ENCODE assay signal across 15 mouse cellular contexts in genomic region chr16:30709975-30710374, GRCm38 (mm10).
DNase-seq lines count a peak whose midpoint lies in the region; ATAC-seq and TF ChIP-seq lines count a peak whose summit lies in the region.
"Had no signal": no experiment of that assay in that cellular context is flagged by ENCODE, and none has a peak within 500 bp of the region (broad histone marks: within the 10 kb centered on the region; RNA-seq: fewer than 3 reads in every experiment).

No protein-coding gene starts in this region.

- no peak for TF ChIP-seq RAD21 in CH12.LX (IDR thresholded peaks at IDR 0.05; ENCODE audit: low read depth, low read length)

- H3K27ac ChIP-seq in CH12.LX (ENCODE audit: insufficient read depth, low read depth), result peak overlapping the region; percentile 22; the same call in 1 of the 2 replicates
- H3K27ac ChIP-seq in embryonic facial prominence, embryonic 10.5 days (replicated peaks), result peak overlapping the region; percentile 59
- 0 out of 2 replicates have a peak overlapping the region, but pooled peaks have one; percentile 58 for H3K27ac ChIP-seq in limb, embryonic 10.5 days
- no peak overlapping the region for H3K27ac ChIP-seq in hindbrain, embryonic 13.5 days

- no peak for ATAC-seq in hindbrain, embryonic 13.5 days (ENCODE audit: low FRiP score)
- ATAC-seq: activated CD4-positive, CD25-positive, alpha-beta regulatory T cell, adult 4 months; CD4-positive, CD25-positive, alpha-beta regulatory T cell, adult 4 months; Patski had no signal

- H3K4me1 ChIP-seq in CH12.LX (ENCODE audit: control insufficient read depth in 1 of 2, insufficient read depth in 2 of 2), result peaks cover 13 to 43% of the 10 kb centered on the region in 2 experiments
- H3K4me1 ChIP-seq in embryonic facial prominence, embryonic 10.5 days, result peaks cover 29% of the 10 kb centered on the region
- H3K4me1 ChIP-seq in limb, embryonic 10.5 days, result peaks cover 22% of the 10 kb centered on the region
- peaks cover 7% of the 10 kb centered on the region; the same call in 1 of the 2 replicates for H3K4me1 ChIP-seq in hindbrain, embryonic 13.5 days (replicated peaks)

- TF ChIP-seq CTCF in CH12.LX (conservative IDR thresholded peaks at IDR 0.05 in 1 of 2, IDR thresholded peaks at IDR 0.05 in 1 of 2; ENCODE audit: low read depth in 2 of 2, low read length in 2 of 2), result no peak

- peak overlapping the region; percentile 46 to 55 (median 50) for H3K4me3 ChIP-seq in CH12.LX (replicated peaks in 1 of 3; ENCODE audit: low read depth in 2 of 3, low read length in 2 of 3, poor library complexity in 1 of 3)
- H3K4me3 ChIP-seq in embryonic facial prominence, embryonic 10.5 days, result no peak overlapping the region
- no peak overlapping the region for H3K4me3 ChIP-seq in limb, embryonic 10.5 days
- no peak overlapping the region for H3K4me3 ChIP-seq in hindbrain, embryonic 13.5 days

- H3K9ac ChIP-seq in CH12.LX (ENCODE audit: insufficient read depth, low read depth), result peak overlapping the region; percentile 88
- H3K9ac ChIP-seq in hindbrain, embryonic 13.5 days, result no peak overlapping the region

- peaks cover 11% of the 10 kb centered on the region for H3K9me3 ChIP-seq in CH12.LX (replicated peaks; ENCODE audit: low read length)
- H3K9me3 ChIP-seq in embryonic facial prominence, embryonic 10.5 days, result no peaks in the 10 kb centered on the region
- no peaks in the 10 kb centered on the region; the same call in 1 of the 2 replicates for H3K9me3 ChIP-seq in limb, embryonic 10.5 days (replicated peaks)
- 0 out of 2 replicates have a peak, but pooled peaks cover 9% of the 10 kb centered on the region for H3K9me3 ChIP-seq in hindbrain, embryonic 13.5 days
- H3K9me3 ChIP-seq: G1E had no signal

- TF ChIP-seq POLR2A in CH12.LX (IDR thresholded peaks at IDR 0.05; ENCODE audit: low read depth, low read length), result peak; percentile 61

- peaks cover 0 to 9% of the 10 kb centered on the region in 2 experiments for H3K36me3 ChIP-seq in CH12.LX (replicated peaks in 1 of 2; ENCODE audit: control insufficient read depth in 1 of 2, insufficient read depth in 1 of 2, low read length in 1 of 2)
- H3K36me3 ChIP-seq in embryonic facial prominence, embryonic 10.5 days (replicated peaks), result no peaks in the 10 kb centered on the region
- no peaks in the 10 kb centered on the region for H3K36me3 ChIP-seq in limb, embryonic 10.5 days
- H3K36me3 ChIP-seq in hindbrain, embryonic 13.5 days, result no peaks in the 10 kb centered on the region
- H3K36me3 ChIP-seq: G1E had no signal

- H3K79me2 ChIP-seq in CH12.LX (replicated peaks; ENCODE audit: control insufficient read depth, extremely low read depth, insufficient read depth, poor library complexity, severe bottlenecking), result no peaks in the 10 kb centered on the region

- in situ Hi-C loops in CH12.LX (cut with MboI; ENCODE audit: low pct_ligation_motif_present, low pct_unique_long_range_greater_than_20kb, low sequenced_read_pairs), result no loop called here

- 88% methylated on average over 2 of the region's 2 CpGs for WGBS in embryonic facial prominence, embryonic 10.5 days
- 73% methylated on average over 2 of the region's 2 CpGs for WGBS in limb, embryonic 10.5 days
- 86% methylated on average over 2 of the region's 2 CpGs for WGBS in hindbrain, embryonic 13.5 days

- peak; percentile 80 for DNase-seq in CH12.LX (ENCODE audit: extremely low read depth)
- DNase-seq in embryonic facial prominence, embryonic 10.5 days (ENCODE audit: low spot score), result no peak
- no peak for DNase-seq in limb, embryonic 10.5 days (ENCODE audit: low spot score)
- DNase-seq in ovary, adult 18-20 months (ENCODE audit: low spot score), result no peak
- DNase-seq in layer of hippocampus, adult 9-10 months (ENCODE audit: low spot score), result no peak
- DNase-seq: B cell, adult 2 months; cerebellum, adult 11 months; cerebellum, adult 11-12 months; cerebellum, adult 18-20 months; cerebellum, adult 2 months had no signal

- dilution Hi-C loops in CH12.LX (cut with MboI; ENCODE audit: extremely low pct_ligation_motif_present, extremely low pct_unique_long_range_greater_than_20kb, low sequenced_read_pairs), result no loop called here

- peak overlapping the region; percentile 80 for H3K4me2 ChIP-seq in CH12.LX (ENCODE audit: insufficient read depth, low read depth, poor library complexity, severe bottlenecking)
- no peak overlapping the region for H3K4me2 ChIP-seq in hindbrain, embryonic 13.5 days

- TF ChIP-seq EP300 in CH12.LX (IDR thresholded peaks at IDR 0.05; ENCODE audit: low read length), result 0 out of 2 replicates have a peak, but pooled peaks have one; percentile 55

- H3K27me3 ChIP-seq in CH12.LX (replicated peaks), result no peaks in the 10 kb centered on the region
- no peaks in the 10 kb centered on the region for H3K27me3 ChIP-seq in embryonic facial prominence, embryonic 10.5 days (replicated peaks; ENCODE audit: low read depth, poor library complexity, severe bottlenecking)
- no peaks in the 10 kb centered on the region for H3K27me3 ChIP-seq in limb, embryonic 10.5 days (ENCODE audit: low read depth, poor library complexity, severe bottlenecking)
- H3K27me3 ChIP-seq in hindbrain, embryonic 13.5 days, result no peaks in the 10 kb centered on the region
- H3K27me3 ChIP-seq: Patski had no signal

TF ChIP-seq in CH12.LX, 34 proteins besides CTCF, POLR2A, EP300 and RAD21:
- no peak for TF ChIP-seq JUND (conservative IDR thresholded peaks at IDR 0.05; ENCODE audit: low read depth, low read length)
- no peak for TF ChIP-seq ZC3H11A (IDR thresholded peaks at IDR 0.05; ENCODE audit: low read depth, low read length)
- TF ChIP-seq UBTF (IDR thresholded peaks at IDR 0.05; ENCODE audit: low read depth, low read length), result no peak
- TF ChIP-seq BHLHE40 (IDR thresholded peaks at IDR 0.05; ENCODE audit: low read depth, low read length), result no peak
- no peak for TF ChIP-seq ZMIZ1 (IDR thresholded peaks at IDR 0.05; ENCODE audit: low read depth, low read length)
- no peak for TF ChIP-seq POLR2AphosphoS2 (IDR thresholded peaks at IDR 0.05; ENCODE audit: low read depth, low read length)
- TF ChIP-seq CHD1 (IDR thresholded peaks at IDR 0.05; ENCODE audit: low read depth, low read length), result peak; percentile 93
- 0 out of 2 replicates have a peak, but pooled peaks have one; percentile 37 for TF ChIP-seq SIN3A (IDR thresholded peaks at IDR 0.05; ENCODE audit: low read length)
- no peak for TF ChIP-seq JUN (IDR thresholded peaks at IDR 0.05; ENCODE audit: insufficient read depth, low read depth, low read length)
- TF ChIP-seq KAT2A (IDR thresholded peaks at IDR 0.05; ENCODE audit: insufficient replicate concordance, low read length), result no peak
- TF ChIP-seq ELF1 (IDR thresholded peaks at IDR 0.05; ENCODE audit: low read depth, low read length), result 0 out of 2 replicates have a peak, but pooled peaks have one; percentile 40
- no peak for TF ChIP-seq USF2 (conservative IDR thresholded peaks at IDR 0.05; ENCODE audit: low read depth, low read length)
- peak; percentile 45; the same call in 1 of the 2 replicates for TF ChIP-seq NELFE (IDR thresholded peaks at IDR 0.05; ENCODE audit: low read depth, low read length)
- TF ChIP-seq MAX (IDR thresholded peaks at IDR 0.05; ENCODE audit: low read length), result no peak
- TF ChIP-seq E2F4 (IDR thresholded peaks at IDR 0.05; ENCODE audit: insufficient replicate concordance, low read depth, low read length), result no peak
- TF ChIP-seq SMC3 (IDR thresholded peaks at IDR 0.05; ENCODE audit: low read depth, low read length), result no peak
- TF ChIP-seq MYC (IDR thresholded peaks at IDR 0.05; ENCODE audit: low read depth, low read length), result no peak
- TF ChIP-seq MAZ (IDR thresholded peaks at IDR 0.05; ENCODE audit: low read depth, low read length), result no peak
- no peak for TF ChIP-seq RCOR1 (conservative IDR thresholded peaks at IDR 0.05; ENCODE audit: low read depth, low read length)
- TF ChIP-seq ZNF384 (IDR thresholded peaks at IDR 0.05; ENCODE audit: low read depth, low read length), result no peak
- TF ChIP-seq CHD2 (IDR thresholded peaks at IDR 0.05; ENCODE audit: low read length), result no peak
- peak; percentile 65; the same call in 1 of the 2 replicates for TF ChIP-seq TBP (conservative IDR thresholded peaks at IDR 0.05; ENCODE audit: low read depth, low read length)
- no peak for TF ChIP-seq PAX5 (IDR thresholded peaks at IDR 0.05; ENCODE audit: low read length)
- peak; percentile 36; the same call in 1 of the 2 replicates for TF ChIP-seq HCFC1 (IDR thresholded peaks at IDR 0.05; ENCODE audit: low read depth, low read length)
- no peak for TF ChIP-seq USF1 (IDR thresholded peaks at IDR 0.05; ENCODE audit: low read depth, low read length)
- TF ChIP-seq ZKSCAN1 (IDR thresholded peaks at IDR 0.05; ENCODE audit: borderline replicate concordance, low read depth, low read length), result no peak
- TF ChIP-seq MXI1 (IDR thresholded peaks at IDR 0.05; ENCODE audit: low read depth, low read length), result 0 out of 2 replicates have a peak, but pooled peaks have one; percentile 36
- TF ChIP-seq TCF12 (IDR thresholded peaks at IDR 0.05; ENCODE audit: low read depth, low read length), result peak; percentile 75; the same call in 1 of the 2 replicates
- TF ChIP-seq MAFK (IDR thresholded peaks at IDR 0.05; ENCODE audit: insufficient replicate concordance, low read length), result no peak
- no peak for TF ChIP-seq GABPA (IDR thresholded peaks at IDR 0.05; ENCODE audit: insufficient replicate concordance, low read depth, low read length)
- no peak for TF ChIP-seq NRF1 (IDR thresholded peaks at IDR 0.05; ENCODE audit: low read depth, low read length)
- 0 out of 2 replicates have a peak, but pooled peaks have one; percentile 24 for TF ChIP-seq IRF4 (IDR thresholded peaks at IDR 0.05; ENCODE audit: low read depth, low read length)
- peak; percentile 63 for TF ChIP-seq MEF2A (IDR thresholded peaks at IDR 0.05; ENCODE audit: borderline replicate concordance, low read depth, low read length)
- 0 out of 2 replicates have a peak, but pooled peaks have one; percentile 19 for TF ChIP-seq ETS1 (conservative IDR thresholded peaks at IDR 0.05; ENCODE audit: low read depth, low read length)

Comparison
In these comparisons a context has a peak if more than half of its experiments do, and no peak if none do; other contexts are left out.
1. H3K4me3 ChIP-seq: peak in CH12.LX (3 of 3); none in embryonic facial prominence, embryonic 10.5 days (single experiment), limb, embryonic 10.5 days (single experiment) and hindbrain, embryonic 13.5 days (single experiment).